Mouse (Mus musculus): Measurements from ENCODE around the gene Padi4.

DNA sequence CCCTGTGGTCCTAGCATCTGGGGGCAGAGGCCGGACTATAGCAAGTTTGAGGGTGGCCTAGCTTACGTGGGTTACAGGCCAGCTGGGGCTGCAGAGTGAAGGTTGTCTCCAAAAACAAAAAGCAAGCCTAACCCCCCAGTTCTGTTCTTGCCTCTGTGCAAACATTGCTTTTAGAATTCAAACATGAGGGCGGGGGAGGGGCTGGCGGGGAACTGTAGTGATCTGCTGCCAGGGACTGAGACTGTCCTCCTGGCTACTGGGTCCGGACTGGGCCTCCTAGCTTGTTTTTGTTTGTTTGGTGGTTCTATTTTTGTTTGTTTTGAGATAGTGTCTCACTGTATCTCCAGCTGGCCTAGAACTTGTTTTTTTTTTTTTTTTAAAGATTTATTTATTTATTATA, 59.5 kb downstream of the Padi4 start:
- TF ChIP-seq POLR2A (IDR thresholded peaks at IDR 0.05; ENCODE audit: low read depth, low read length) (no peak), EP300 (IDR thresholded peaks at IDR 0.05; ENCODE audit: low read length) (no peak), CTCF (conservative IDR thresholded peaks at IDR 0.05 in 1 of 2, IDR thresholded peaks at IDR 0.05 in 1 of 2; ENCODE audit: low read depth in 2 of 2, low read length in 2 of 2) (no peak), JUND (conservative IDR thresholded peaks at IDR 0.05; ENCODE audit: low read depth, low read length) (no peak), RAD21 (IDR thresholded peaks at IDR 0.05; ENCODE audit: low read depth, low read length) (no peak), MAX (IDR thresholded peaks at IDR 0.05; ENCODE audit: low read length) (no peak), USF2 (conservative IDR thresholded peaks at IDR 0.05; ENCODE audit: low read depth, low read length) (no peak)

Data from CH12.LX (cell line).